Mouse (Mus musculus): ENCODE measurements at regions not wholly inside any gene's neighbourhood (a gene's known extent, or its start where the extent isn't known, plus 50 kb on each side); places are given as distances from the start of the nearest gene placed in this dataset.

DNA sequence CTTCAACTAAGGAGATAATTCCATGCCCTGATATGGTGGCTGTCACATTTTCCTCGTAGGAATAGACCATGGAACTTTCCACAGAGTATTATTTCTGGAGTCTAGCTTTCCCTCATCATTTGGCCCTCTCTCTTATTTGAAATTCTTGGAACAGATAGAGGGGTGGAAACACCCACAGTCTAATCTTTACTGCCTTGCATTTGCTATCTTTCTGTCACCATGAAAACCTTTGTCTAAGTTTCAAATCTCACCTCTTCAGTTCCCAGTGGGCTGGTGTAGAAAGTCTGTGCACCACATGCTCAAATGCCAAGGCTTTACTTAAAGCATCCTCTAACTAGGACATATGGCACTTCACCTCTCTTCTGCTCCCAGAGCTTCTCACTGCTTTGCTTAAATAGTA, 187.3 kb upstream of the Cdh9 start:
- no peak for TF ChIP-seq CTCF (IDR thresholded peaks at IDR 0.05; ENCODE audit: low read depth, low read length)
- no peak for TF ChIP-seq POLR2A (IDR thresholded peaks at IDR 0.05; ENCODE audit: insufficient read depth, low read length)

Data from ES-Bruce4 (cell line).